Mouse (Mus musculus) intestine, embryonic 16.5 days (tissue): ENCODE results near the gene Secisbp2. TPM values are rescaled to one million over a fixed set of nuclear protein-coding genes. Genes with fewer than 3 reads are reported as not detected.
"Not testable (repeated sequence)": the region's sequence is repeated elsewhere in the genome, so short reads cannot be mapped to it uniquely, and the experiment has no call there.

Source experiments
- ATAC-seq: fragments of 200-750 bp; cut with Nextera tagmentation; 2 replicates; pipeline ENCODE4 v1.8.0; 2017; ENCODE audit warnings: moderate TSS enrichment, moderate library complexity
- H3K27ac ChIP-seq: fragments of 300-500 bp; sonication (generic); 2 replicates; pipeline ENCODE4 v1.5.1; 2014; ENCODE audit warnings: mild to moderate bottlenecking, low read length
- H3K27me3 ChIP-seq: fragments of 300-500 bp; sonication (generic); replicated peaks from 2 replicates; pipeline ENCODE4 v1.6.1; 2014; ENCODE audit warnings: low read length, control low read depth, mixed read lengths; ENCODE audit not compliant: control insufficient read depth, insufficient read depth
- H3K36me3 ChIP-seq: fragments of 300-500 bp; sonication (generic); 2 replicates; pipeline ENCODE4 v1.6.1; 2014; ENCODE audit warnings: low read length, control low read depth; ENCODE audit not compliant: control insufficient read depth, insufficient read depth
- H3K4me1 ChIP-seq: fragments of 300-500 bp; sonication (generic); 2 replicates; pipeline ENCODE4 v1.6.1; 2014; ENCODE audit warnings: low read length, control low read depth, mixed read lengths; ENCODE audit not compliant: control insufficient read depth, insufficient read depth
- H3K4me2 ChIP-seq: fragments of 300-500 bp; sonication (generic); 2 replicates; pipeline ENCODE4 v1.6.1; 2014; ENCODE audit warnings: low read depth, low read length, control low read depth
- H3K4me3 ChIP-seq: fragments of 300-500 bp; sonication (generic); 2 replicates; pipeline ENCODE4 v1.5.1; 2014; ENCODE audit warnings: mild to moderate bottlenecking, low read length
- H3K9ac ChIP-seq: fragments of 300-500 bp; sonication (generic); 2 replicates; pipeline ENCODE4 v1.6.1; 2014; ENCODE audit warnings: low read depth, low read length
- H3K9me3 ChIP-seq: fragments of 300-500 bp; sonication (generic); 2 replicates; pipeline ENCODE4 v1.6.1; 2016; ENCODE audit warnings: low read length, control low read depth; ENCODE audit not compliant: control insufficient read depth
- WGBS: fragments of 180-500 bp; shearing (Covaris S2); extraction: QIAGEN DNeasy Blood & Tissue Kit; methylation state at CpG from one replicate; pipeline ENCODE4 v1.1.7; 2014; 5-methylcytosine and 5-hydroxymethylcytosine counted together
- polyA plus RNA-seq: library from polyadenylated mRNA; unstranded; fragments of >200 nt; fragmentation: Nextera tagmentation; extraction: Ambion mirVana; gene quantifications from 2 replicates; pipeline ENCODE4 v1.2.1, GENCODE M21; 2015

The Secisbp2 gene
- polyA plus RNA-seq, 1 experiment from 2014 or later = 28.9 TPM

GRCm38 (mm10) chr13:51617306-51617705, 34.2 kb upstream of the Secisbp2 start:
- H3K9me3 ChIP-seq = no peaks in the 10 kb centered on the region
- H3K4me3 ChIP-seq = no peak overlapping the region
- H3K4me2 ChIP-seq = no peak overlapping the region
- H3K9ac ChIP-seq = no peak overlapping the region
- no peaks in the 10 kb centered on the region for H3K4me1 ChIP-seq
- 71% methylated on average over 1 of the region's 1 CpGs for WGBS
- H3K27me3 ChIP-seq = no peaks in the 10 kb centered on the region
- H3K36me3 ChIP-seq = no peaks in the 10 kb centered on the region
- H3K27ac ChIP-seq = no peak overlapping the region
- no peak for ATAC-seq

GRCm38 (mm10) chr13:51617861-51618260, 33.6 kb upstream of the Secisbp2 start:
- no peak for ATAC-seq
- WGBS = 21% methylated on average over 6 of the region's 6 CpGs

GRCm38 (mm10) chr13:51618602-51619001, 32.9 kb upstream of the Secisbp2 start:
- no peaks in the 10 kb centered on the region for H3K27me3 ChIP-seq
- H3K4me1 ChIP-seq = no peaks in the 10 kb centered on the region
- no peak overlapping the region for H3K4me3 ChIP-seq
- no peak overlapping the region for H3K27ac ChIP-seq
- ATAC-seq = no peak
- H3K9ac ChIP-seq = no peak overlapping the region
- no peak overlapping the region for H3K4me2 ChIP-seq
- H3K36me3 ChIP-seq = no peaks in the 10 kb centered on the region
- H3K9me3 ChIP-seq = no peaks in the 10 kb centered on the region
- 30% methylated on average over 8 of the region's 9 CpGs for WGBS

More at GRCm38 (mm10) chr13:51617861-51618260, 33.6 kb upstream of the Secisbp2 start:
- H3K36me3 ChIP-seq = no peaks in the 10 kb centered on the region
- no peaks in the 10 kb centered on the region for H3K4me1 ChIP-seq
- H3K4me3 ChIP-seq = no peak overlapping the region
- H3K4me2 ChIP-seq = no peak overlapping the region
- H3K9me3 ChIP-seq = no peaks in the 10 kb centered on the region
- H3K27ac ChIP-seq = no peak overlapping the region
- H3K27me3 ChIP-seq = no peaks in the 10 kb centered on the region
- no peak overlapping the region for H3K9ac ChIP-seq

- H3K4me2 ChIP-seq = no peak overlapping the region
- H3K9ac ChIP-seq = no peak overlapping the region
- no peak for ATAC-seq
- no peak overlapping the region for H3K4me3 ChIP-seq
- H3K27ac ChIP-seq = no peak overlapping the region
- no peaks in the 10 kb centered on the region for H3K27me3 ChIP-seq
- H3K36me3 ChIP-seq = no peaks in the 10 kb centered on the region
- H3K9me3 ChIP-seq = no peaks in the 10 kb centered on the region
- WGBS = 86% methylated on average over 5 of the region's 5 CpGs
- no peaks in the 10 kb centered on the region for H3K4me1 ChIP-seq
Measured at GRCm38 (mm10) chr13:51622626-51623025, 28.9 kb upstream of the Secisbp2 start.

- 88% methylated on average over 2 of the region's 2 CpGs for WGBS
Measured at GRCm38 (mm10) chr13:51623678-51624077, 27.8 kb upstream of the Secisbp2 start.

GRCm38 (mm10) chr13:51628273-51628848, 23.1 kb upstream of the Secisbp2 start:
- Histone ChIP-seq H3K9ac (no peak overlapping the region), H3K4me1 (no peaks in the 10 kb centered on the region), H3K36me3 (no peaks in the 10 kb centered on the region), H3K4me3 (no peak overlapping the region), H3K9me3 (no peaks in the 10 kb centered on the region), H3K27ac (no peak overlapping the region), H3K27me3 (no peaks in the 10 kb centered on the region), H3K4me2 (no peak overlapping the region)
- no peak for ATAC-seq
- WGBS = 75% methylated on average over 6 of the region's 6 CpGs

More at GRCm38 (mm10) chr13:51623678-51624077, 27.8 kb upstream of the Secisbp2 start:
- Histone ChIP-seq H3K27ac (no peak overlapping the region), H3K27me3 (no peaks in the 10 kb centered on the region), H3K4me3 (no peak overlapping the region), H3K9me3 (no peaks in the 10 kb centered on the region), H3K9ac (no peak overlapping the region), H3K36me3 (no peaks in the 10 kb centered on the region), H3K4me1 (no peaks in the 10 kb centered on the region), H3K4me2 (no peak overlapping the region)
- no peak for ATAC-seq

- H3K4me3 ChIP-seq = no peak overlapping the region
- 75% methylated on average over 15 of the region's 15 CpGs for WGBS
- ATAC-seq = no peak
- H3K9ac ChIP-seq = no peak overlapping the region
- H3K27ac ChIP-seq = no peak overlapping the region
- no peaks in the 10 kb centered on the region for H3K36me3 ChIP-seq
- H3K9me3 ChIP-seq = no peaks in the 10 kb centered on the region
- H3K4me1 ChIP-seq = no peaks in the 10 kb centered on the region
- no peak overlapping the region for H3K4me2 ChIP-seq
- no peaks in the 10 kb centered on the region for H3K27me3 ChIP-seq
Measured at GRCm38 (mm10) chr13:51631354-51631992, 20.0 kb upstream of the Secisbp2 start.

- WGBS = 82% methylated on average over 5 of the region's 5 CpGs
- H3K27me3 ChIP-seq = no peaks in the 10 kb centered on the region
- no peak for ATAC-seq
- no peaks in the 10 kb centered on the region for H3K4me1 ChIP-seq
- H3K9me3 ChIP-seq = no peaks in the 10 kb centered on the region
- H3K9ac ChIP-seq = no peak overlapping the region
- no peak overlapping the region for H3K4me3 ChIP-seq
- no peak overlapping the region for H3K27ac ChIP-seq
- H3K36me3 ChIP-seq = no peaks in the 10 kb centered on the region
- no peak overlapping the region for H3K4me2 ChIP-seq
Measured at GRCm38 (mm10) chr13:51632560-51633218, 18.8 kb upstream of the Secisbp2 start.

- not testable (repeated sequence) for H3K4me3 ChIP-seq, H3K27me3 ChIP-seq, H3K9ac ChIP-seq, H3K4me1 ChIP-seq, H3K27ac ChIP-seq, H3K9me3 ChIP-seq, ATAC-seq, H3K4me2 ChIP-seq, H3K36me3 ChIP-seq
- WGBS = 60% methylated on average over 2 of the region's 9 CpGs
Measured at GRCm38 (mm10) chr13:51635384-51635783, 16.1 kb upstream of the Secisbp2 start.
